Mouse (Mus musculus) lung, embryonic 14.5 days (tissue): ENCODE data around the gene Kcnk7. TPM values are rescaled to one million over a fixed set of nuclear protein-coding genes. Genes with fewer than 3 reads are reported as not detected.

Experiments
- ATAC-seq: fragments of 200-750 bp; cut with Nextera tagmentation; 2 replicates; pipeline ENCODE4 v1.8.0; 2017; ENCODE audit warnings: mild to moderate bottlenecking, moderate TSS enrichment, moderate library complexity; ENCODE audit not compliant: insufficient read depth
- DNase-seq: peaks from one replicate; pipeline ENCODE4 v3.0.0-alpha.2; 2015
- H3K27ac ChIP-seq: fragments of 300-500 bp; sonication (generic); 2 replicates; pipeline ENCODE4 v1.5.1; 2014; ENCODE audit warnings: low read depth, mild to moderate bottlenecking, moderate library complexity
- H3K27me3 ChIP-seq: fragments of 300-500 bp; sonication (generic); 2 replicates; pipeline ENCODE4 v1.6.1; 2014; ENCODE audit warnings: low read length, control low read depth; ENCODE audit not compliant: insufficient read depth
- H3K36me3 ChIP-seq: fragments of 300-500 bp; sonication (generic); 2 replicates; pipeline ENCODE4 v1.6.1; 2014; ENCODE audit warnings: control low read depth; ENCODE audit not compliant: insufficient read depth
- H3K4me1 ChIP-seq: fragments of 300-500 bp; sonication (generic); 2 replicates; pipeline ENCODE4 v1.6.1; 2014; ENCODE audit warnings: antibody characterized with exemption, control low read depth; ENCODE audit not compliant: insufficient read depth
- H3K4me2 ChIP-seq: fragments of 300-500 bp; sonication (generic); 2 replicates; pipeline ENCODE4 v1.6.1; 2014; ENCODE audit warnings: mild to moderate bottlenecking
- H3K4me3 ChIP-seq: fragments of 300-500 bp; sonication (generic); 2 replicates; pipeline ENCODE4 v1.5.1; 2014; ENCODE audit warnings: low read depth, low read length
- H3K9ac ChIP-seq: fragments of 300-500 bp; sonication (generic); 2 replicates; pipeline ENCODE4 v1.6.1; 2014
- H3K9me3 ChIP-seq: fragments of 300-500 bp; sonication (generic); 2 replicates; pipeline ENCODE4 v1.6.1; 2016; ENCODE audit warnings: low read depth, low read length, control low read depth
- CTCF ChIP-seq: IDR thresholded peaks from 2 replicates; pipeline ENCODE4 v1.5.1; 2016; ENCODE audit warnings: antibody characterized with exemption, low read depth
- WGBS: fragments of 180-500 bp; shearing (Covaris S2); extraction: QIAGEN DNeasy Blood & Tissue Kit; methylation state at CpG from one replicate; pipeline ENCODE4 v1.1.7; 2014; 5-methylcytosine and 5-hydroxymethylcytosine counted together
- polyA plus RNA-seq: library from polyadenylated mRNA; unstranded; fragments of >200 nt; fragmentation: Nextera tagmentation; extraction: Ambion mirVana; gene quantifications from 2 replicates; pipeline ENCODE4 v1.2.1, GENCODE M21; 2014

Gene Kcnk7
- polyA plus RNA-seq, 1 experiment from 2014 or later, result 0.47 TPM

GRCm38 (mm10) chr19:5730314-5731186 lies 26.4 kb downstream of the Kcnk7 start:
- Histone ChIP-seq H3K27me3 (no peaks in the 10 kb centered on the region), H3K36me3 (peaks cover 10% of the 10 kb centered on the region; the same call in 1 of the 2 replicates), H3K4me3 (peak overlapping the region; percentile 62), H3K9ac (peak overlapping the region; percentile 71), H3K4me2 (peak overlapping the region; percentile 92), H3K4me1 (peaks cover 33% of the 10 kb centered on the region), H3K9me3 (no peaks in the 10 kb centered on the region), H3K27ac (no peak overlapping the region)
- no peak for ATAC-seq
- TF ChIP-seq CTCF, result no peak
- DNase-seq, result no peak
- WGBS, result 74% methylated on average over 29 of the region's 29 CpGs

GRCm38 (mm10) chr19:5731264-5731978 lies 27.3 kb downstream of the Kcnk7 start:
- H3K36me3 ChIP-seq, result peaks cover 8% of the 10 kb centered on the region; the same call in 1 of the 2 replicates
- no peaks in the 10 kb centered on the region for H3K27me3 ChIP-seq
- peak; percentile 99 for DNase-seq
- peak overlapping the region; percentile 68; the same call in 1 of the 2 replicates for H3K27ac ChIP-seq
- H3K4me1 ChIP-seq, result peaks cover 30% of the 10 kb centered on the region
- TF ChIP-seq CTCF, result no peak
- peak overlapping the region; percentile 92 for H3K4me2 ChIP-seq
- peak; percentile 87 for ATAC-seq
- H3K9ac ChIP-seq, result peak overlapping the region; percentile 71
- no peaks in the 10 kb centered on the region for H3K9me3 ChIP-seq
- whole genome bisulfite sequencing, result under 1% methylated on average over 47 of the region's 47 CpGs
- H3K4me3 ChIP-seq, result peak overlapping the region; percentile 62

- Histone ChIP-seq H3K27ac (no peak overlapping the region), H3K36me3 (0 out of 2 replicates have a peak, but pooled peaks cover 3% of the 10 kb centered on the region), H3K4me3 (no peak overlapping the region), H3K27me3 (no peaks in the 10 kb centered on the region), H3K9me3 (no peaks in the 10 kb centered on the region), H3K9ac (no peak overlapping the region), H3K4me1 (peaks cover 10% of the 10 kb centered on the region), H3K4me2 (no peak overlapping the region)
- DNase-seq, result no peak
- TF ChIP-seq CTCF, result no peak
- 77% methylated on average over 9 of the region's 9 CpGs for WGBS
- no peak for ATAC-seq
Measured at GRCm38 (mm10) chr19:5734325-5734724, 30.2 kb downstream of the Kcnk7 start.

GRCm38 (mm10) chr19:5739446-5739845 lies 35.3 kb downstream of the Kcnk7 start:
- DNase-seq (no peak), ATAC-seq (no peak)
- Histone ChIP-seq H3K27ac (no peak overlapping the region), H3K4me2 (no peak overlapping the region), H3K4me1 (peaks cover 29% of the 10 kb centered on the region), H3K36me3 (no peaks in the 10 kb centered on the region), H3K27me3 (no peaks in the 10 kb centered on the region), H3K9me3 (no peaks in the 10 kb centered on the region), H3K9ac (no peak overlapping the region), H3K4me3 (no peak overlapping the region)
- TF ChIP-seq CTCF, result no peak
- 60% methylated on average over 2 of the region's 2 CpGs for WGBS

GRCm38 (mm10) chr19:5740320-5741317 lies 36.5 kb downstream of the Kcnk7 start, which contains the start of gene Ltbp3:
TSS of gene Ltbp3 (plus strand) at chr19:5740904.
- Histone ChIP-seq H3K4me3 (peak within 1 kb of the TSS; percentile 81), H3K9ac (peak within 1 kb of the TSS; percentile 89), H3K27ac (peak within 1 kb of the TSS; percentile 96), H3K4me2 (peak within 1 kb of the TSS; percentile 97), H3K36me3 (no peaks in the 10 kb centered on the region), H3K27me3 (peaks cover 5% of the 10 kb centered on the region; the same call in 1 of the 2 replicates), H3K9me3 (no peaks in the 10 kb centered on the region), H3K4me1 (peaks cover 34% of the 10 kb centered on the region)
- WGBS, result 20% methylated on average over 13 of the region's 14 CpGs
- DNase-seq (peak; percentile 91), ATAC-seq (peak; percentile 82)
- no peak for TF ChIP-seq CTCF

- Histone ChIP-seq H3K36me3 (no peaks in the 10 kb centered on the region), H3K27ac (peak overlapping the region; percentile 96), H3K4me1 (peaks cover 42% of the 10 kb centered on the region), H3K27me3 (peaks cover 5% of the 10 kb centered on the region; the same call in 1 of the 2 replicates), H3K9ac (peak overlapping the region; percentile 89), H3K4me3 (peak overlapping the region; percentile 81), H3K4me2 (peak overlapping the region; percentile 97), H3K9me3 (no peaks in the 10 kb centered on the region)
- no peak for TF ChIP-seq CTCF
- under 1% methylated on average over 49 of the region's 55 CpGs for WGBS
- peak; percentile 78 for ATAC-seq
- DNase-seq, result peak; percentile 92
Measured at GRCm38 (mm10) chr19:5741641-5742240, 37.6 kb downstream of the Kcnk7 start.
